Mouse (Mus musculus): ENCODE measurements around the gene Ehmt2. TPM values are rescaled to one million over a fixed set of nuclear protein-coding genes. Genes with fewer than 3 reads are reported as not detected.
A peak's percentile ranks its signal among the peaks of the same experiment; 100 is the strongest.

Gene Ehmt2
- total RNA-seq (2021), result 100 to 1,000 TPM; 175 to 184 TPM
- long read RNA-seq, experiment 1, full-length matches to known transcripts, result 42 of 99 reads
- long read RNA-seq, experiment 1, partial matches to known transcripts, result 46 of 99 reads
- long read RNA-seq, experiment 1, other reads (novel, unspliced or antisense), result 11 of 99 reads
- long read RNA-seq, experiment 2, full-length matches to known transcripts, result 53 of 122 reads
- long read RNA-seq, experiment 2, partial matches to known transcripts, result 54 of 122 reads
- long read RNA-seq, experiment 2, other reads (novel, unspliced or antisense), result 15 of 122 reads

- H3K4me3 ChIP-seq, result peak within 1 kb of the TSS; percentile 70
- no peak for TF ChIP-seq CTCF (IDR thresholded peaks at IDR 0.05)
- intact Hi-C loops (cut with DNase I), result loop anchor here (2.0 to 10.0 kb wide), 2 partner anchors 33 to 773 kb away; partner anchors contain the start of genes Brd2 and Neu1
- DNase-seq (ENCODE audit: extremely low spot score in 1 of 2, low spot score in 2 of 2), result peak; percentile 84 to 86
- peak within 1 kb of the TSS; percentile 98 for H3K27ac ChIP-seq
These were observed at the start of gene Ehmt2, which contains the start of gene C2 for GRCm38 (mm10) chr17:34898160-34898586. Ehmt2 (plus strand) TSS chr17:34898469. C2 (minus strand) TSS chr17:34898265.

- intact Hi-C loops (cut with DNase I), result loop anchor here (1.0 to 5.0 kb wide), 3 partner anchors 14 to 387 kb away; partner anchors contain the start of genes Nfkbil1 and Stk19
- H3K27ac ChIP-seq, result peak within 1 kb of the TSS; percentile 71
- DNase-seq (ENCODE audit: extremely low spot score in 1 of 2, low spot score in 2 of 2), result peak; percentile 98
These were observed 48.4 kb upstream of the Ehmt2 start, which contains the start of the genes Skiv2l and Nelfe for GRCm38 (mm10) chr17:34849722-34850516. Skiv2l (minus strand) TSS chr17:34850210. Nelfe (plus strand) TSS chr17:34850391.

GRCm38 (mm10) chr17:34850517-34851125 is 47.6 kb upstream of the Ehmt2 start:
- no peak for DNase-seq (ENCODE audit: extremely low spot score in 1 of 2, low spot score in 2 of 2)
- intact Hi-C loops (cut with DNase I), result loop anchor here (1.0 to 5.0 kb wide), 3 partner anchors 14 to 387 kb away; partner anchors contain the start of genes Nfkbil1 and Stk19
- H3K27ac ChIP-seq, result peak overlapping the region; percentile 71
- H3K4me3 ChIP-seq, result peak overlapping the region; percentile 81
- no peak for TF ChIP-seq CTCF (IDR thresholded peaks at IDR 0.05)

More at GRCm38 (mm10) chr17:34849722-34850516, 48.4 kb upstream of the Ehmt2 start, which contains the start of the genes Skiv2l and Nelfe:
- TF ChIP-seq CTCF (IDR thresholded peaks at IDR 0.05), result no peak; the same call in 1 of the 2 replicates
- H3K4me3 ChIP-seq, result peak within 1 kb of the TSS; percentile 81

GRCm38 (mm10) chr17:34853511-34853910 is 44.8 kb upstream of the Ehmt2 start:
- DNase-seq (ENCODE audit: extremely low spot score in 1 of 2, low spot score in 2 of 2), result no peak
- H3K27ac ChIP-seq, result no peak overlapping the region
- no peak for TF ChIP-seq CTCF (IDR thresholded peaks at IDR 0.05)
- no peak overlapping the region for H3K4me3 ChIP-seq
- intact Hi-C loops (cut with DNase I), result loop anchor here (5.0 kb wide), 1 partner anchor 384 kb away; the partner anchor contains the start of gene Nfkbil1

- DNase-seq (ENCODE audit: extremely low spot score in 1 of 2, low spot score in 2 of 2), result no peak
- Histone ChIP-seq H3K27ac (no peak overlapping the region), H3K4me3 (no peak overlapping the region)
- intact Hi-C loops (cut with DNase I), result loop anchor here (2.0 to 5.0 kb wide), 3 partner anchors 38 to 383 kb away; partner anchors contain the start of genes Lsm2 and Nfkbil1
- no peak for TF ChIP-seq CTCF (IDR thresholded peaks at IDR 0.05)
These were observed 43.5 kb upstream of the Ehmt2 start for GRCm38 (mm10) chr17:34854761-34855160.

- Histone ChIP-seq H3K4me3 (no peak overlapping the region), H3K27ac (no peak overlapping the region)
- peak; percentile 84 for TF ChIP-seq CTCF (IDR thresholded peaks at IDR 0.05)
- intact Hi-C loops (cut with DNase I), result loop anchor here (2.0 to 5.0 kb wide), 2 partner anchors 37 to 126 kb away; partner anchors contain the start of gene Lsm2
- no peak for DNase-seq (ENCODE audit: extremely low spot score in 1 of 2, low spot score in 2 of 2)
These were observed 42.4 kb upstream of the Ehmt2 start for GRCm38 (mm10) chr17:34855825-34856224.

GRCm38 (mm10) chr17:34858670-34859069 is 39.6 kb upstream of the Ehmt2 start:
- H3K4me3 ChIP-seq, result no peak overlapping the region
- H3K27ac ChIP-seq, result no peak overlapping the region
- DNase-seq (ENCODE audit: extremely low spot score in 1 of 2, low spot score in 2 of 2), result no peak
- intact Hi-C loops (cut with DNase I), result loop anchor here (5.0 kb wide), 1 partner anchor 124 kb away; the partner anchor contains the start of gene Lsm2
- TF ChIP-seq CTCF (IDR thresholded peaks at IDR 0.05), result no peak

- TF ChIP-seq CTCF (IDR thresholded peaks at IDR 0.05), result no peak
- Histone ChIP-seq H3K4me3 (no peak overlapping the region), H3K27ac (no peak overlapping the region)
- intact Hi-C loops (cut with DNase I), result no loop called here
- DNase-seq (ENCODE audit: extremely low spot score in 1 of 2, low spot score in 2 of 2), result no peak
These were observed 37.8 kb upstream of the Ehmt2 start for GRCm38 (mm10) chr17:34860514-34860913.

- TF ChIP-seq CTCF (IDR thresholded peaks at IDR 0.05), result no peak
- DNase-seq (ENCODE audit: extremely low spot score in 1 of 2, low spot score in 2 of 2), result no peak
- Histone ChIP-seq H3K4me3 (no peak overlapping the region), H3K27ac (no peak overlapping the region)
- intact Hi-C loops (cut with DNase I), result no loop called here
These were observed 36.4 kb upstream of the Ehmt2 start for GRCm38 (mm10) chr17:34861704-34862415.

- H3K4me3 ChIP-seq, result no peak within 1 kb of the TSS
- no peak for DNase-seq (ENCODE audit: extremely low spot score in 1 of 2, low spot score in 2 of 2)
- no peak within 1 kb of the TSS for H3K27ac ChIP-seq
- intact Hi-C loops (cut with DNase I), result no loop called here
- TF ChIP-seq CTCF (IDR thresholded peaks at IDR 0.05), result no peak
These were observed 35.7 kb upstream of the Ehmt2 start, which contains the start of gene Cfb for GRCm38 (mm10) chr17:34862416-34863081. Cfb (minus strand) TSS chr17:34862518.
